Mouse (Mus musculus): ENCODE results near the gene Cyp3a41b.
"Not testable (repeated sequence)": the region's sequence is repeated elsewhere in the genome, so short reads cannot be mapped to it uniquely, and the experiment has no call there.

DNA sequence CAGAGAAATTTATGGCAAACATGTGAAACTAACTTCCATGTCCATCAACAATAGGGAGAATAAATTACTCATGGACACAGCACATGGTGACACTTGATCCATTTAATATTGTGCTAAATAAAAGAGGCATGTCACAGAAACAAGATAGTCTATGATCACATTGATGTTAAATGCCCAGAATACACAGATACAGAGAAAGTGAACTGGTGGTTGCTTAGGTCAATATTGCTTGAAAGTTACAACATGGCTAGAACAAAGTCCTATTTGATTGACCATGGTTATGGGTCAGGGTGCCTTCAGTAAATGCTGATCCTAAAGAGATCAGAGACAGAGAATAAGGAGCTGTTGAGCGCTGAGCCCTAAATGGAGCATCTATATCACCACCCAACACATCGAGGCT lies 12.6 kb downstream of the Cyp3a41b start:
- not testable (repeated sequence) for TF ChIP-seq CHD2 (IDR thresholded peaks at IDR 0.05; ENCODE audit: low read depth, low read length); MAFK (IDR thresholded peaks at IDR 0.05; ENCODE audit: insufficient read depth, low read depth, low read length); HCFC1 (IDR thresholded peaks at IDR 0.05; ENCODE audit: borderline replicate concordance, insufficient read depth, low read length); ZNF384 (IDR thresholded peaks at IDR 0.05; ENCODE audit: low read depth, low read length)

All from ES-E14 (cell line).